Mouse (Mus musculus) liver, adult (tissue): Measurements from ENCODE around the gene 4930558K02Rik.

ENCODE experiments used
- GATA4 ChIP-seq: IDR thresholded peaks from 2 replicates; pipeline ENCODE4 v1.6.1; 2014; ENCODE audit warnings: mild to moderate bottlenecking, low read length; ENCODE audit not compliant: insufficient replicate concordance

Gene 4930558K02Rik

DNA sequence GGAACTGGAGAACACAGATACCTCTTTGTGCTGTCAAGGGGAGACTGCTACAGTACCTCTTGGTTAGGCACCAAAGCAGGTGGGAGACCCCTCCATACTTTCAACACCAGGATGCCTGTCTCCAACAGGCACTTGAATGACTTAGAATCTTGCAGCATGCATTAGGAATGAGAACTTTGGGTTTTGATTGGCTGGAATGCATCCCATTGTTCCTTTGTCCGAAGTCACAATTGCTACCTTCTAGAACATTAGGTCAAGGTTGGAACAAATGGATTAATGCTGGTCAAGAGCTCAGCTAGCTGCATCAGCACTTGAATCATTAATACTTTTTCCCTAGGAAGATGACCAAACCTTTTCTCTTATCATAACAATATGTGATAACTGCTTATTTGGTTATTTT, at the start of gene 4930558K02Rik:
TSS of gene 4930558K02Rik (minus strand) at position 101 of the 400 bp plus-strand sequence.
- TF ChIP-seq GATA4 = no peak

DNA sequence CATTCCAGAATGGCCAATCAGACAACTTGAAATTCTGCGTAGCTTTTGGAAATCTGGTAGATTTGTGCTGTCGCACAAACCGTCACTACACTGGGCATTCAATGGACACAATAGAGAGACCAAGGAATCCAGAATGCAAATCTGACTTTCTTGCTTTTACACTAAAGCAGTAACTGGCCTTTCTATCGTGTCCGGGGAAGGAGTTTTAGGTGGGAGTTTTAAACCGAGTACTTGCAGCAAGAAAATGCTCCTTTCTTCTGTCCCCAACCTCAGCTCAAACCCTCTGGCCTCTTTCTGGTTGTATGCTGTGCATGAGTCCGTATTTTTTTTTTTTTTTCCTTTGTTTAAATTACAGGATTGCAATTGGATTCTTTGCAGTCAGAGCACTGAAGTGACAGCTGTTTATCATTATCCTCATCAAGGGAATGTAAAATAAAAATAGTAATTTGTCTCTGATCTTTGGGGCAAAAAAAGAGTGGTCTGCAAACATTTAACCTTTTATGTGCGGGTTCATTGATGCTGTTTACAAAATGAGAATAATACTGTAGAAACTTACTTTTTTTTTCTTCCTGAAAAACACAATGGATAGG, 44.3 kb upstream of the 4930558K02Rik start:
- TF ChIP-seq GATA4 = no peak

DNA sequence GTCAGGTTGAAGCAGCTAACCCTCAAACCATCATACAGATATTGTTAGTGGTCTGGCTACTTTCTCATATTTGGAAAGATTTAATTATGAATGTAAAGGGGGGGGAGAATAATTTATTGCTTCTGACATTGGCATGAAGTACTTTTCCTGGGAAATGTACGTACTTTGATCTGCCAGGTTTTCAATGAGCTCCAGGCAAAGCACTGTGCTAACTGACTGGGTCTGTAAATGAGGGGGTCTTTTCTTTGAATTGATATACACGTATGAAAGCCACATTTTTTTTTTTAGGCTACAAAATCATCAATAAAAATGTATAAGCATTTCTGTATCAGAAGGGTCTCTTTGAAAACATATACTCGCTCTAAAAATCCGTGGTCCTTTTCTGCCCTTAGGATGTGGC, 41.3 kb upstream of the 4930558K02Rik start:
- TF ChIP-seq GATA4 = no peak

DNA sequence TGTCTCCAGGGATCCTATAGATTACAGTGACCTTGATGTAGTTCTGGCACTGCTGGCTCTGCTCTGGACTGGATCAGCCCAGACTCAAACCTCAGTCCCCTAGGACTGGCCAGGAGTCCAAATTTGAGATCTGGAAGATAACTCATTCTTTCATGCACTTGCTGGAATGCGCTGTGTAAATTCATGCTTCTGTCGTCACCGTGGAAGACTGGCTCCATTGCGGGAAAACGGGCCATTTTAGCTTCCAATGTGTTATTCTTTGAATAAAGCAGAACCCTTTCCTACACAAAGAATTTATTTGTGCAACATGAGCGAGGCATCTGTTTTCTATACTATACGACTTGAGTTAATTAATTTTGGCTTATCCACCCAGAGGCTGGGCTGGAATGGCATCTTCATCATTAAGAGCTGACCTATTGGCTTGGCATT, 40.9 kb upstream of the 4930558K02Rik start:
- TF ChIP-seq GATA4 = no peak

DNA sequence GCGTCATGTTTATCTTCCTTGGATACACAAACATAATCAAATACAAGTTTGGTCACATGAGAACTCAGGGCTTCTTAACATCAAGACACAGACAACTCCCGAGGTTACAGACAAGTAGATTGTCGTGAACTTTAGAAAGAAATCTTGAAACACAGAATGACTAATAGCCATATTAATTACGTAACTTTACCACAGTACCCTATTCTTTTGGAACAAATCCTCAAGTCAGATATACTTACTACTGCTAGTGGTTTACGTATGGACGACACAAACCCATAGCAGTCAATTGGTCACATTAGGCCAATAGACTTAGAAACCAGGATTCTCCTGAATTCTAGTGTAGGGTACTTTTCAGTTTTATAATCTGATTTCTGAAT, 39.2 kb upstream of the 4930558K02Rik start:
- TF ChIP-seq GATA4 = no peak

DNA sequence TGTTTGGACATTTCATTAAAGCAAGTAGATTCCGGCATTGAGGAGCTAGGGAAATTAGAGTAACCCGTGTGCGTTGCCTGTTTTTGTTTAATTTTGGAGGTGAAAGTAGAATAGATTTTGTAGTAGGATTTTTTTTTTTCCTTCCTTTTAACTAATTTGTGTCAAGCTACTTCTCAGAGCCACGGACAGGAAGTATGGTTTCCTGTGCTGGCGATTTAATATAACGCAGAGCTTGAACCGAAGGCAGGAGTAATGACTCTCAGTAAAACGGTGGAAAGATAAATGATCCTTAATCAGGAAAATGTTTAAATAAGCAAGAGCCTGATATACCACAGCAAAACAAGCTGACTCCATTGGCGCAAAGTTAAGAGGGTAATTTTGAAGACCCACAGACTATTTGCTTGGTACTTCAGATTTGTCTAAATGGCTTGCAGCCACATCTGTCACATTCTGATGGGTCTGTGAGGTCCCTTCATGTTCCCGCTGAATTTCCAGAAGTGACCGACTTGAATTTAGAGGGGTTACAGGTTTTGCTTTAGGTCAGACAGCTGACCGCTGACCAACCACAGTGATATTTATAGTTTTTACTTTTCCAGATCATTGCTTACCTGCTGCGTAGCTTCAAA, 38.7 kb upstream of the 4930558K02Rik start:
- no peak for TF ChIP-seq GATA4

DNA sequence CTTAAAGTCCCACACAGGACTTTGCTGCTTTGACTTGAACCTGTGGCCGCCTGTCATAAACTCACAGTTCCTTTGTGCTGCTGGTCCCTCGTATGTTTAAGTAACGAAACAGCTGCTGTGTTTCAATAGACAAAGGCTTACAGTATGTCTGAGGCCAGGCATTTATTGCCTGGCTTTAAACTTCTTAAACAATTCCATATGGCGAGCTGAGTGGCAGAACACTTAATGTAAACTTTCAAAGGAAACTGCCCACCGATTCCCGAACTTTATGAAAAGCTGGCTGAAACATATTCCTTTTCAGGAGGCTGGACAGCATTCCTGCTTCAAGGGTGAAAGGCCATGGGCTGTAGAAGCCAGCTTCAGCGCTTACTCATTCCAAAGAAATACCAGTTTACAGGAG, 37.5 kb upstream of the 4930558K02Rik start:
- no peak for TF ChIP-seq GATA4

DNA sequence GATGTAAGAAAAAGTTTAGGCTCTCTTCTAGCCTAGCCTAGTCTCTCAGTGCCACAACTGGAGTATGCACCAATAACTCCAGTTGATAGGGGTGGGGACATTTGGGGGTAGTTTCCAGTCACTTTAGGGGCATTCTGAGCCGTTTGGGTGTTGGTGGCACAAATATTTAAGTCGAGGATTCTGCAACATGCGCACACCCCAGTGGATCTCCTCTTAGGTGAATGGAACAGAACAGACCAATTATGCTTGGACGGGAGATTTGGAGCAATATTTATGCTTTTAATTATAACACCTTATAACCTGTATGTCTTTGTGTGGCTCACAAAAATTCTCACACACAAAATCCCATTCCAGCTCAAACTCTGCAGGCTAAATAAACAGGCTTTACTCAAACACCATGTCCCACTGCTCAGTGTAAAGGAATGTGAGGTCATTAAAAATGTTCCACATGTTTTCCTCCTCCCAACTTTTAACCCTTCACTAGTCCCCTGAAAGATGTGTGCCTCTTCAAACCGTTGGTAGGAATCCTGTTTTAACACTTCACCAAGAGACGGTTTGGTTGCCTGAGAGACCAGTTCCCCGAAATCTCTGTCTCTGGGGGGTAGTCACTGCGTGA, 35.9 kb upstream of the 4930558K02Rik start:
- TF ChIP-seq GATA4 = no peak

DNA sequence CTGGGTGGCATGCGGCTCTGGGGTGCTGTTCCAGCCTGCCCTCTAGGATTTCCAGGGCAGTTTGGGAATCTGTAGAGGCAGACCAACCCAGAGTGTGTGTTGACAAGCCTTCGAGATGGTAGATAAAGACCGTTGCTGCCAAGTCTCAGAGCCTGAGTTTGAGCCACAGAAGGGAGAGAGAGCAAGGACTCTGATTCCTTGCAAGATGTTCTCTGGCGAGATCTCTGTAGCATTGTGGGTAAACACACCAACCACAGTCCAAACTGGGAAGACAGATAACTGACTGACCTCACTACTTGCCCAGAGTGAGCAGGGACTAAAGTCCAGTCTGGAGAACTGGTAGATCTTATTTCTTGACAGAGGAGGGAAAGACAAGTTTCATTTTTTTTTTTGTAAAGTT, 34.1 kb upstream of the 4930558K02Rik start:
- no peak for TF ChIP-seq GATA4

DNA sequence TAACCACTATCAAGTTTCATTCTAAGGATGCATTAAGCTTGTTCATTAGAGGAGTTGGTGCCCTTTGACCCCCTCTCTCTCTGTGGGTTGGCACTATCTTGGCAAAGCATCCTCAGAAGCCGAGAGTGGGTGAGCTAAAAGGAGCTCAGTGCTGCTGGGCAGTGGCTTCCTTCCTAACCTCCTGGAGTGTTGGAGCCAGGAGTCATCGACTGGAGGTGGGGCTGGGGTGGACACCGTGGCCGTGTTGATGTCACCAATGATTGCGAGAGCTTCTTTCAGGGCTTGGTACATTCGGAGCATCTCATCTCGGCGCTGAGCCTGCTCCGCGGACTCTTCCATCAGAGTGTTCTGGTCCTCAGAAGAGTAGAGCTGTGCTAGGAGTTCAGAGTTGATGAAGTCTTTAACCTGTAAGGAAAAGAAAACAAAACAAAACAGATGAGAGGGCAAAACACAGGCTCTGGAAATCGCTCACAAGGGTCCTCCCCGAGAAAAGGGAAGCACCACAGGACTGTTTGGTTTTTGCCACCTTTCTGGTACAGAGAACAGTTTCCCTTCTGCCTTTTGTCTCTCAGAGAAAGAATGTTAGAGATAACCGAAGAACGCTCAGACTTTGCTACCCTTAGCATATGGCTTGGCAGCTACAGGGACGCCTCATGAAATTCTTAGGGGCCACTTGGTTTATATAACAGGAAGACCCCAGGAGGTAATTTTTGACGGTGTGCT, 32.2 kb upstream of the 4930558K02Rik start:
- TF ChIP-seq GATA4 = no peak

DNA sequence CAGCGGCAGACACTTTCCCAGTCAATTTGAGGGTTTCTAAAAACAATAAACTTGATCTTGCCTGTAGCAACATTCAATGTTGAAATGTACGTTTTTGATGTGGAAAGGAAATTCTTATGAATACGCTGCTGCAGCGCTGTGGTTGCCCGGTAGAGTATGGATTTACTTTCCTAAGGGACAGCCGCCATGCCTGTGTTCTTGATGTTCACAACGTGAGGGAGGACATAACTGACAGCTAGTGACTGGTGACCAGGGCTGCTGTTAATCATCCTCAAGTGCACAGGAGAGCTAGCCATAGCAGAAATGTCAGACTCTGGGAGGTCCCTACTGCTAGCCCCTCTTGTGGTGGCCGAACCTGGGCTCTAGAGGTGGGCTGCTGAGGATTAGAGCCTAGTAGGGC, 29.6 kb upstream of the 4930558K02Rik start:
- TF ChIP-seq GATA4 = no peak

DNA sequence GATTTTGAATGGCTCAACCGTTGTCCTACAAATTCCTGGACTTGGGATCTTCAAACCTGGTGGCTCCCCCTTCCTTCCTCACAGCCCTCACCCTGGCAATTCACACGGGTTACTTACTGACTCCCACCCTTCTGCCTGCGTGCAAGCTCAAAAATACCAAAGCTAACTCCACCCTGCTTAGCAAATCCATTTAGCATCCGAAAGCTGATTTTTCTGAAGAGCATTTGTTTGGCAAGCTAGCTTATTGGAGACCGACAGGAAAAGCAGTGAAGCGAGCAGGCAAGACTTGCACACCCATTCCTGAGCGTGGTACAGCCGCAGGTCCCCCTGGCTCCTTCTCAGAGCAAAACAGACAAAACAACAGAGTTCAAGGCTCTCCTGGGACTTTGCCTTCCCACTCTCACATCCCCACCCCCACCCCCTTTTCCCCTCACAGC, 29.2 kb upstream of the 4930558K02Rik start:
- no peak for TF ChIP-seq GATA4

DNA sequence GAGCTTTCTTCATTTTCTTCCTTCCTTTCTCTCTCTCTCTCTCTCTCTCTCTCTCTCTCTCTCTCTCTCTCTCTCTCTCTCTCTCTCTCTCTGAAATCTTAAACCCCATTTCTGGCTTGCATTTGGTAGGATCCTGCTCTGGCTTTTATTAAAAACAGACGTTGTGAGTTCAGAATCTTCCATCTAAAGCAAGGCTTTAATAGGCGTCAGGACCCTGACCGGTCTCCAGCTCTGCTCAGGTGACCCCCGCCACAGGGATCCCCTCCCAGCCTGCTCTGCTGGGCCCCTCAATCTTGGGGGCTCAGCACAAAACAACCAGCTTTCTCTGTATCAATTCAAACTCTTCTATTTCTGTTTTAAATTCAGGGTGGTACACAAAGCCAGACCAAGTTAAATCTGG, 28.8 kb upstream of the 4930558K02Rik start:
- TF ChIP-seq GATA4 = no peak

DNA sequence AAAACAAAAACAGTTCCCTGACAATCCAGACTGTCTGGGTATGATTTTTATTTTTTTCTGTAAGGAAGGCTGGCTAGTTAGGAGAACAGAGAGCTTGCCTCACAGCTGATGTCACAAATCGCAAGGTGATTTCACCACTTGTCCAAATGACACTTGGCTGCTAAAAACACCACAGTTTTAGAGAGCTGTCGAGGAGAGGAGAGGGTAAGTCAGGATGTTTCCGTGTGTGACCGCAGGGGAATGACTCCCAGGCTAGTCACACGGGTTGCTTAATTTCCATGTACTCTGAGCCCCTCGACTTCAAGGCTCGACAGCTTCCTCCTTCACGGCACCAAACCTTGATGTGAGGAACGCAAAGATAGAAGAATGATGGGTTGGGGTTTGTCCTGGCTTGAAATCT, 26.7 kb upstream of the 4930558K02Rik start:
- no peak for TF ChIP-seq GATA4

DNA sequence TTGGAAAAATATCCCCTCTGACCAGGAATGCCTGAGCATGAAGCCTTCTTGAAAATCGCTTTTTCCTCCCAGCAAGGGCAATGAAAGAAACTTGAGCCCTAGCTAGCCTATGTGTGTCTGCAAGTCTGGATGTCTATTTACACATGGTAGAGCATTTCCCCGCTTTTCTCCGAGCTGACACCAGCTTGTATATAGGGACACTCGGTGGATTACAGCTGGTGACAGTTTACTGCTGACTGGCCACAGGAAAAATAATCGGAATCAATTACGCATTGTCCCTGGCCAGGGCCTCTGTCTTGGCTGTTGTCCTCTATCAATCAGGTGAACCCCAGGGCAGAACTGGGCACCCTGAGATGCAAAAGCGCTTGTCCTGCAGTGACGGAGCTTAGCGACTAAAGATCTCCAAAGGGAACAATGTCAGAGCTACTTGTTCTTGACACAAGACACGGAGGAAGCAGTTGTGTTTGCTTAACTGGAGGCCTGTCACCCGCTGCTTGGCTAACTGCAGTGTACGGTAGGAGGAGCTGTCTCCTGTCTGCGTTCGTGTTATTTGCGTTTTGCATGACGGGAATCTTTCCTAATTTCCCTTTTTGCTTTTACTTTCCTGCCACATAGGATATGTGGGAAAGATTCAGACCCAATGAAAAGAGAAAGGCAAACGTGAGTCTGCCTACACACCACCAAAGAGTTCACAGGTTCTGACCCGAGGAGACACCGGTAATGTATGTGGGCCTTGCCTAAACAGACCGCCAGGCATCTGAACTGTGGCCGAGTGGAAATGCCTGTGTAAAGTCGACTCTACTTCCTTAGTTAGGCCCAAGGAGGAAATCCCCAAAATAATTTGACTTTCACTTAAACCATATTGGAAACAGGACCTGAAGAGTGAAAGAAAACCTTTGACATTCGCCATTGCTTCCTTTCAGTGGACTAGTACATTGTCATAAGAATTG, 25.7 kb upstream of the 4930558K02Rik start:
- TF ChIP-seq GATA4 = no peak
